Mouse (Mus musculus) heart, adult 8-10 months (tissue): ENCODE data around the gene Il12a. TPM values are rescaled to one million over a fixed set of nuclear protein-coding genes. Genes with fewer than 3 reads are reported as not detected.
"Not testable (repeated sequence)": the region's sequence is repeated elsewhere in the genome, so short reads cannot be mapped to it uniquely, and the experiment has no call there.

Experiments
- DNase-seq: peaks from one replicate; pipeline ENCODE4 v3.0.0; 2022; ENCODE audit warnings: low spot score
- total RNA-seq, 4 experiments: library from RNA; stranded (reverse); gene quantifications; 2 replicates each; pipeline ENCODE4 v1.2.4; 2022

The Il12a gene
- total RNA-seq, 4 experiments from 2014 or later, result 0.22 to 0.78 (median 0.22) TPM; not detected in 1

DNA sequence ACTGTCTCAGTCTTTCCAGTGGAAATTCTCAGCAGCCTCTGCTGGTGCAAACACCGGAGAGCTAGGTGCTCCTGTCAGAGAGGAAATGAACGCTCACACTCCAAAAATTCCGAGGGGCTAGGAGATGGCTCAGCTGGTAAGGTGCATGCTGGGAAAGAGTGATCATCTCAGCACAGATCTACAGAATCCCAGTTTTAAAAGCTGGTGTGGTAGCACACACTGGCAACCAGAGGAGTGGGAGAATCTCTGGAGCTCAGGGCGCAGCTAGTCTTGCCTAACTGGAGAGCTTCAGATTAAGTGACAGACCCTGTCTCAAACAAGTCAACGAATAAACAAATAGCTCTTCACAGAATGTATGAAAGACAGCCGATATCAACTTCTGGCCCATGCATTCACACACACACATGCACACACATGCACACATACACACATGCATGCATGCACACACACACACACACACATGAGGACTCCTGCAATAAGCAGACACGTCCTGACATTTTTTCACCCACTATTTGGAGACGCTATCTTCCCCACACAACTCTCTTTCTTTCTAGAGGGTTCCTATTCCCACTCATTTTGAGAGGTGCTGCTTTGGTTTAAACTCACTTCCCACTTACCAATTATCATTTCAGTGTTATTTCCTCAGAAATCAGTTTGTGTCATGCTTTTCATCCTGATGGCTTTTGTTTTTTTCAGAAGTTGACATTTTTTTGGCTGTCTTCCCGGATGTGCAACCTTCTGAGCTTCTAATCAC, 52.5 kb downstream of the Il12a start:
- DNase-seq, result no peak

DNA sequence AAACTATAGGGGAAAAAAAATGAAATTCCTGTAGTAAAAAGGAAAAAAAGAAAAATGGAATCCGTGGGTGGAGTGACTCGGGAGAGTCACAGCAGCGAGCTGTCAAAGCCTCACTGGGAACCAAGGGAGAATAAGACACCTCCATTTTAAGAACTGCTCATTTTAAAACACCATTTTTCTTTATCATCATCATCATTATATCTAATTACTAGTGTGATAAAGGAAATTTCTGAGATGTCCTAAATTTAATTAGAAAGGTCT, 53.0 kb downstream of the Il12a start:
- DNase-seq, result no peak

DNA sequence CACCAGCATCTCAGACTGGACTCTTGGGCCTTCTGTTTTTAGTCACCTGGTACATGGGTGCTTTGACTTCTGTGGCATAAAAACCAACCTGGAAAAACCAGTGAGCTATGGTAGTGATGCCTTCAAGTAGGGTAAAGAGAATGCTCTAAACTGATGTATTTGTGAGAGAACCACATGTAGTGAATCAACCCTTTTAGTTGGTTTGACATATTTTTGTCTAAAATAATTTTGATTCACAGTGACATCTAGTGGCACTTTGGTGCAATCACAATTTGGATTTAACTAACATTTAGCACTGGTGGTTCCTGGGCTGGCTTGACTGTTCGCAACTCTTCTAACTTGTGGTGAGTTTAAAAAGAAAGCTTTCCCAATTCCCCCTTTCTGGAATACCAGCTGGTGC, 53.7 kb downstream of the Il12a start:
- no peak for DNase-seq

DNA sequence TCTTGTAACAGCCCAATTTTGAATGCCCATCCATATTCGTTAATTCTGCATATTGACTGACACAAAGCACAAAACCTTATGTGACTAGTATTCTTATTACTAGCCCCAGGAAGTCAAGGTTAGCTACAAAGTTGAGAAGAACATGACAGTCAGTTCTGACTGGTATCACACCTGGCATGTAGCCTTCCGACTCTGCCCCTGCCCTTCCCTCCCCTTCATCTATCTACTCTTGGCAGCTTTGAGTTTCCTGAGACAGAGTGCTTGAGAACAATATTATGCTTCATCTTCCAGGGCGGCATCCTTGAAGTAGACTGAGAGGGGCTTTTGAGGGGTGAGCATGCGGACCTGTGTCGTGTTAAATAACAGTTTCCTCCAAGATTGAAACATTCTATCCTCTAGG, 54.6 kb downstream of the Il12a start:
- DNase-seq, result no peak

DNA sequence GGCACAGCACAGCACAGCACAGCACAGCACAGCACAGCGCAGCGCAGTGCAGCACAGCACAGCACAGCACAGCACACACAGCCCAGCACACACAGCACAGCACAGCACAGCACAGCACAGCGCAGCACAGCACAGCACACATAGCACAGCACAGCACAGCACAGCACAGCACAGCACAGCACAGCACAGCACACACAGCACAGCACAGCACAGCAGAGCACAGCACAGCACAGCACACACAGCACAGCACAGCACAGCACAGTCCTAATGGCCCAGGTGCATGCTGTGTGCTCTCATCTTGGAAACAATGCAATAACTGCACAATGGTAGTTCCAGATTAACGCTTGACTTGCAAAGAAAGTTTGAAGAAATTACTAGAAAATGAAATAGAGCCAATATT, 55.8 kb downstream of the Il12a start:
- not testable (repeated sequence) for DNase-seq

Other genes with a start within 250 kb of the Il12a start
- gene 1110032F04Rik, start 178.9 kb downstream of the Il12a start, total RNA-seq, result 1 to 10 TPM in 1 of 4 experiments, under 1 TPM in 3; 0.66 to 1.2 (median 0.76) TPM